Mouse (Mus musculus): Measurements from ENCODE around the gene Trmt10c.
A peak's percentile ranks its signal among the peaks of the same experiment; 100 is the strongest.
"Not testable (repeated sequence)": the region's sequence is repeated elsewhere in the genome, so short reads cannot be mapped to it uniquely, and the experiment has no call there.

Trmt10c gene

GRCm38 (mm10) chr16:56048038-56048437 lies 10.4 kb upstream of the Trmt10c start, which contains the start of gene Senp7:
Senp7 (plus strand) TSS chr16:56048338.
- DNase-seq (ENCODE audit: low read depth, low spot score) = not testable (repeated sequence)

- DNase-seq (ENCODE audit: low read depth, low spot score) = no peak
These were observed 471 bp upstream of the Trmt10c start for GRCm38 (mm10) chr16:56038090-56038489.

GRCm38 (mm10) chr16:56036501-56036900 lies 1.1 kb downstream of the Trmt10c start:
- DNase-seq (ENCODE audit: low read depth, low spot score) = peak; percentile 42

- DNase-seq (ENCODE audit: low read depth, low spot score) = no peak
These were observed 3.1 kb downstream of the Trmt10c start for GRCm38 (mm10) chr16:56034566-56034965.

GRCm38 (mm10) chr16:56029661-56030082 lies 7.9 kb downstream of the Trmt10c start, which contains the start of gene Pcnp:
Pcnp (minus strand) TSS chr16:56029739.
- DNase-seq (ENCODE audit: low read depth, low spot score) = peak; percentile 96

- no peak for DNase-seq (ENCODE audit: low read depth, low spot score)
These were observed 8.7 kb downstream of the Trmt10c start for GRCm38 (mm10) chr16:56028722-56029551.

GRCm38 (mm10) chr16:56027854-56028629 lies 9.6 kb downstream of the Trmt10c start:
- DNase-seq (ENCODE audit: low read depth, low spot score) = no peak

- DNase-seq (ENCODE audit: low read depth, low spot score) = no peak
These were observed 18.0 kb downstream of the Trmt10c start for GRCm38 (mm10) chr16:56019660-56020059.

- no peak for DNase-seq (ENCODE audit: low read depth, low spot score)
These were observed 23.5 kb downstream of the Trmt10c start for GRCm38 (mm10) chr16:56014076-56014475.

- peak; percentile 56 for DNase-seq (ENCODE audit: low read depth, low spot score)
These were observed 24.6 kb downstream of the Trmt10c start for GRCm38 (mm10) chr16:56012789-56013743.

- DNase-seq (ENCODE audit: low read depth, low spot score) = no peak
These were observed 28.8 kb downstream of the Trmt10c start for GRCm38 (mm10) chr16:56008862-56009261.

- DNase-seq (ENCODE audit: low read depth, low spot score) = no peak
These were observed 30.8 kb downstream of the Trmt10c start for GRCm38 (mm10) chr16:56006798-56007197.

GRCm38 (mm10) chr16:55994235-55994634 lies 43.4 kb downstream of the Trmt10c start:
- DNase-seq (ENCODE audit: low read depth, low spot score) = no peak

- DNase-seq (ENCODE audit: low read depth, low spot score) = no peak
These were observed 47.3 kb downstream of the Trmt10c start for GRCm38 (mm10) chr16:55990311-55990710.

GRCm38 (mm10) chr16:55986001-55986400 lies 51.6 kb downstream of the Trmt10c start:
- no peak for DNase-seq (ENCODE audit: low read depth, low spot score)
